Mouse (Mus musculus) lung, postnatal 4 days (tissue): ENCODE results near the gene 0610040J01Rik.
"Not testable (repeated sequence)": the region's sequence is repeated elsewhere in the genome, so short reads cannot be mapped to it uniquely, and the experiment has no call there.

Experiments used
- DNase-seq, 2 experiments: peaks; one replicate each; pipeline ENCODE4 v3.0.0; 2021

0610040J01Rik gene

DNA sequence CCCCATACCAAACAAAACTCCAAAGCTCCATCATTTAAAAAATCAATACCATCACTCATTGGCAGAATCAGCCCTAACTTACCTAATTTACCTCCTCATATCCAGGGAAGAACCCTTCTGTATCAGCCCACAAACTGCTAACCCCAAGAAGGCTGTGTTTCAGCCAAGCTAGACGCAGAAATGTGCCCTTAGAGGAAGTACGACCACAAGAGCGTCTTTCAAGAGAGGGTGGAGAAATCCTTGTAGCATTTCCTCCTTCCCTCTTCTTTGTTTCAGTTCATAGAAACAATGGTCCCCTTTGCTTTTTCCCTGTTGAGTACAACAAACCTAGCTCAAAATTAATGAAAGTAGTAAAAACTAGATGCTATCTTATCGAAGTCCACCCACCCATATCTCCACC is 18.9 kb downstream of the 0610040J01Rik start:
- DNase-seq: no peak

DNA sequence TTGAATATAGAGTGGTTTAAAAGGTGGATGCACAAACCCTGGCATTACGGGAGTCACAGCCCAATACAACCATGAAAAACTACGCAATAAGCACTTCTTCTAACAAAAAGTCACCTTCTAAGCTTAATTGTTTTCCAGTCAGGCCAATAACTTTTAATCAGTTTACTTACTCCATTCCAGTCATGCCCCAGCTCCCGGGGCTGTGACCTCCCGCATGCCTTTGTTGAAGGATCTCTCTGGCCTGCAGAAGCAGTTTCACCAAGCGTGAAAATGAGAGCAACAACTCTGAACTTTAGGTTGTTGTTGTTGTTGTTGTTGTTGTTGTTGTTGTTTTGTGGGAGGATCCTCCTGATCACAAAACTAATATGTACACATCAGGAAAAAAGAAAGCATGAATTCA is 21.8 kb downstream of the 0610040J01Rik start:
- no peak for DNase-seq

DNA sequence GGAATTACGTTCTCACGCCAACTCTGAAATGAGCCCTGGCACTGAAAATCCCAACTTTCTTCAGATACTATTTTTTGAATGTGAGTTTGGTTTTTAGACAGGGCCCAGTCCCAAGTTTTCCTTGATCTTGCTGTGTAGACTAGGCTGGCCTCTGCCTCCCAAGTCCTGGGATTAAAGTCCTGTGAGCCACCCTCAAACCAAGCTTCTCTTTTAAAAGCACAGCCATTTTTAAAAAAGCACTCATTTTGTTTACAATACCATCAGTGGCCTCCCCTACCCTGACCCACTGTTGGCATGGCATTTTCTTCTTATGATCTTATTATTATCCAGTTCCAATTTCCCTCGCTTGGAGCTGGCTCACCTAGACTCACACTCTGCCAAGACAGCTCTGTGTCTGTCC is 22.3 kb downstream of the 0610040J01Rik start:
- DNase-seq: no peak

DNA sequence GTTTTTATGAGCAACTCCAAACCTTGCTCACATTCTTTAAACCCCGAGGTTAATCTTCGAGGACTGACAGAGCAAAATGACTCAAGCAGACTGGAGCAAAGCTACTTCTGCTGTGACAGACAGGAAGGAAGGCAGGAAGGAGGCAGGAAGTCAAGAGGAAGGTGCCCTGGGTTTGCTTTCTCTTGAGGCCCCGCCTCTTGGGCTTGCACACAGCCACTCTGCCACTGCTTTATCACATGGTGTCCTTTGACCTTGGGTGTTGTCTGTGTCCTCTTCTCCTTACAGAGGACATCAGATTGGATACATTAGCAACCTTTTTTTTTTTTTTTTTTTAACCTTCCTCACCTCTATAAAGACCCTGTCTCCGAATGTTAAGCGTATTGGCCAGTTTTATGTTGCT is 25.0 kb downstream of the 0610040J01Rik start:
- no peak for DNase-seq

DNA sequence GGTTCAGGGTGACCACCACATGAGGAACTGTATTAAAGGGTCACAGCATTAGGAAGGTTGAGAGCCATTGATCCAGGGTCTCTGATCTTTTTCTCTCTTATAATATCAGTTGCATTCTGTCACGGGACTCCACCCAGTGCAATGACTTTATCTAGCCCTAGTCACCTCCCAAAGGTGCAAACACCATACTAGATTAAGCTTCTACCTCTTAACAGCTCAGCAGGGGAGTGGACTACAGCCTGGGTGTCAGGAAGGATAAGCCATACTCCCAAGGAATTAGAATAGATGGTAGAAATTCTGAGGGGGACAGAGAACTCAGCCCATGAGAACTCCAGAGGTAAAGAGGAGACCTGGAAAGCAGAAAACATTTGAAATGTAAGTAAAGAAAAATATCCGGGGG is 25.7 kb downstream of the 0610040J01Rik start:
- no peak for DNase-seq

DNA sequence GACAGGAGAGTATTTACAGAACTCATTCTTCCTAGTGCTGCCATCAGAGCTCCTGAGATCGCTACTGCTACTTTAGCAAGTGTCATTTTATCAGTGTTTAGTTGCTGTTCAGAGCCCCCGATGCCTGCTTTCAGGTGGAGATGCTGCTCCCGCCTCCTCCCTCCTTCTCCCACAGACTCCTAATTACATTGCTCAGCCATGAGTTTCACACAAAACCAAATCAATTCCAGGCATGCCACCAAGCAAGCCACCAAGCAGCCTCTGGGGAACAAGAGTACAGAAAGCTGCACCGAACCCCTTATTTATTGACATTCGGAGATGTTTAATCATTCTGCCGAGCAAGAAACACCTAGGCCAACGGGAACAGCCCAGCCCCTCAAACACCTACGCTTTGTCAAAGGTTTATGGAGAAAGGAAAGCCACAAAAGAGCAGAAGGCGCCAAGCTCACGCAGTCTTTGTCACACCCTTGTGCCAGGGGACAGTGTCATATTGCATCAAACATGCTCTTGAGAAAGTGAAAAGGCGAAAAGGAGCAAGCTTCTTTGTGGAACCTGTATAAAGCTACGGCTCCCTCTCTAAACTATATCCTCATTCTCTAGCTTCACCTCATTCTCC is 27.7 kb downstream of the 0610040J01Rik start:
- no peak for DNase-seq

DNA sequence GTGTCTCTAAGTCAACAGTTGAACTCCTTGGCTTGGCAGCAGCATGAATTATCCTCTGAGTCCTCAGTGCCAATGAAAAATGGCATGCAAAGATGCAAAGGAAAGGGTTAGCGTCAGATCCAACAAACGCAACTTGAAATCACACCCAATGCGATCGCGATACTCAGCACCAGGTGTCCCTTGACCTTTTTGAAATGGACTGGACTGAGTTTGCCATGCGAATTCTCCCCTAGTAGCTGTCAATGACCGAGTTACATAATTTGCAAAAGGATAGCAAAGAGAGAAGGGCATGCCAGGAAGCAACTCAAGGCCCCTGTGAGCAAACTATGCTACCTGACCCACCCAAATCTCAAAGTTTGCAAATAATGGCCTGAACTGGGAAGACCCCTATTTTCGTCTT is 34.9 kb downstream of the 0610040J01Rik start:
- DNase-seq: no peak

DNA sequence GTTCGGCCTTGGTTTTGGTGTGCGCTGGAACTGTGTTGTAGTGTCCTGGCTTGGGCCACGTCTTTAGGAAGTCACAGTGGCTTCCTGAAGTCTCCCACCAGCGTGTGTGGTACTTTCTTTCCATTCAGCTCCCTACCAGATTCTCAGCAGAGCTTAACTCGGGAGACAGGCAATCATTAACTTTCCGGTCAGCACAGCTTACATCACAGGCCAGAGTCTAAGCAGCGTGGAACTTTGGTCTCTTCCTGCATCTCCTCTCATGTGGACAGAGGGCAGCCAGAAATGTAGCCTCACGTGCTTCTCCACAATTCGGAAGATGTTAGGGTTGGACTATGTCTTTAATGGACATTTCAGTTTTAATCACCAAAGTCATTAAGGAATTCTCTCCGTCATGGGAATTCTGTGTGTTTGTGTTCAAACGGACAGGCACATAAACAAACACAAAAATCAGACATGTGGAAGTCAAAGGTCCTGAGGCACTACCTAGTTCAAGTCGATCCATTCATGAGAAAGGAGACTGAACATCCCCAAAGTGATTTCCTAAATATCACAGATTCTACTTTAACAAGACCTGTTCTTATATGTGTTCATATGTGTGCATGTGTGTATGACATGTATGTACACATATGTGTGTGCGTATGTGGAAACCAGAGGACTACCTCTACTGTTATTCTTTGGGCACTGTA is 35.5 kb downstream of the 0610040J01Rik start:
- DNase-seq: no peak

DNA sequence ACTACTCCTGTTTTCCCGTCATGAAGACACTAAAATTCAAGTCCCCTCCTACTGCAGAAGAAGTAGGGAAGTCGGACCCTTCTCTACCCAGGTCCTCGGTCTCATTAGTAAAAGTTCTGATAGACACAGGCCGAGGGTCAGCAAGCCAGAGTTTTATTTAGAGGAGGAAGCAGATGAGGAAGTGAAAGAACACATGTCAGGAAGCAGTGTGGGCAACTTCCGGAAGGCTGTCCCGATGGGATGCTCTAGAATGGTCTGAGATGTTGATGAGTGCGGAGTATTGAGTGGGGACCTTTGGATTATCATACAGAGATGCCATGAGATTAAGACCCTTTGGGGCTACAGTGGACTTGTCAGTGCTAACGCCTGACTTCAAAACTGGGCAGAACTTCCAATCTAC is 46.7 kb downstream of the 0610040J01Rik start:
- DNase-seq: no peak

DNA sequence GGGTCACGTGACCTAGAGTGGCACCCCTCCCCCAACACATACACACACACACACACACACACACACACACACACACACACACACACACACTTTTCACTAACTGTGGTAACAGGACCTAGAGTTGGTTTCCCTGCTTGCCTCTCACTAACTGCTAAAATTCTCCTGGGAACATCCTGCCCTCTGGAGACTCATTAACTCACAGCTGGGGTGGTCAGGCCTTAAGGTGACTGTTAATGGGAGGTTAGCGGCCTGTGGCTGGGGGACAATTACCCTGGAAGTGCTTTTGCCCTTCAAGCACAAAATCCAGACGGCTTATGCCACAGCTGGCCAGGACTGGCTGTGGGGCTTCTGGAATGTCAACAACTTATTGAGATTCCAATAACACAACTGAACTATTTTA is 55.3 kb downstream of the 0610040J01Rik start:
- DNase-seq: no peak

DNA sequence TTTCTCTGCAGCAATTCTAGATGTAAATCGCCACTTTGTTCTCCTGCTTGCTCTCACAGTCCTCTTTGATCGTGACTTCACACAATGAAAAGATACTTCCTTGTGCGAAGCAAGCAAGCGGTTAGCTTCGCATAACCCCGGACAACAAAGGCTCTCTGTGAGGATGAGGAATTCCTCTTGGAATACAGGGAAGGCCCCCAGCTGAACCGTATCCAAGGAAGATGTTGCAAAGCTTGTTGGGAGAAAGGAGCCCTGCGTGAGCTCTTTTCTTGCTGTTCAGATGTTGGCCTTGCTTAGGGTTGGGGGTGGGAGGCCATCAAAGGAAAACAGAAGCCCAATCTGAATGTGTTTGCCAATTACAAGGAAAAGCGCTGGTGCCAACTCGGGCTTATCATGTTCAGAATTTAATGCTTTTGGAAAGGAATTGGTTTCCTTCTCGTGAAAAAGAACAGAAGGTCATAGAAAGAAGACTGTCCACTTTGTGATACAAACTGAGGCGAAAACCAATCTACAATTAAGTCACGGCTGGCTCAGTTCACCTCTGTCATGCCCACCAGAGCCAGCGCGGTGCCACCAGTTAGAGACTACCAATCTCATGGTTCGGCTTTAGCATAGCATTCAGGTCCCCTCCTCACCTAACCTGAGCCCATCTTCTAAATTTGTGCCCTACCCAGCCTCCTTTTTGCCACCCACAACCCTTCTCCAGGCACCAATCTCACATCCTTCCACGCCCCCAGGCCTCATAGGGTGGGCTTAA is 60.2 kb downstream of the 0610040J01Rik start:
- no peak for DNase-seq

DNA sequence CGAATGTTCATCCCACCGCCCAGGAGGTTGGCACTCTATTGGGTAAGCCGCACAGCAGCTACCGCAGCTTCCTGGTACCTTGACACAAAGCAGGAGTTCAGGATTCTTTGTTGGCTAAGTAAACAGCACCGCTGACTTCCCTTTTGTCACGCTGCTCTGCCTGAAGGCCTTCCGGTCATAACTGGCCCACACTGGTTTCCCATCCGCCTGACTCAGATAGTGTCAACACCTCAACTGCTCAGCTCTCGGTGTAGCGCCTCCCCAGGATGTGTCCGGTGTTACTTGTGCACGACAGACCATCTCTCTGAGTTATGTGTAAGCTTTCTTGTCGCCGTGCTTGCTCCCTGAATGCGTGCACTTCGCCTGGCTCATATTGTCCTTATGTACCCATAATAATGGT is 62.7 kb downstream of the 0610040J01Rik start:
- DNase-seq: peak; percentile 44 to 52

DNA sequence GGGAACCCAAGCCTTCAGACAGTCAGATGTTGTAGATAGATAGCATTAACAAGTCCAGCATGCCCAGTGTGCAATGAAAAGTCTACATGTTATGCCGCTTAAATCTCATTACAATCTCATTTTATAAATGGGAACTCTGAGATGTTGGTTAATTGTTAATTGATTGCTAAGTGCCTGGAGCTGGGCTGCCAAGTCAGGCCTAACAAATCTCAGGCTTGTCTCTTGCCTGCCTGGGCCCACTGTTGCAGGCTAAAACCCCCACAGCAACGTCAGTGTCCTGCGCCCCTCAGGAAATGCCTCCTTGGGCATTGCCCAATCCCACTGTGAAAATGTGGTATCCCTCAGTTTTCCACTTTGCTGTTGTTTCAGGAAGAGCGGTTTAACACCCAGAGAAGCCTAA is 63.9 kb downstream of the 0610040J01Rik start:
- no peak for DNase-seq

DNA sequence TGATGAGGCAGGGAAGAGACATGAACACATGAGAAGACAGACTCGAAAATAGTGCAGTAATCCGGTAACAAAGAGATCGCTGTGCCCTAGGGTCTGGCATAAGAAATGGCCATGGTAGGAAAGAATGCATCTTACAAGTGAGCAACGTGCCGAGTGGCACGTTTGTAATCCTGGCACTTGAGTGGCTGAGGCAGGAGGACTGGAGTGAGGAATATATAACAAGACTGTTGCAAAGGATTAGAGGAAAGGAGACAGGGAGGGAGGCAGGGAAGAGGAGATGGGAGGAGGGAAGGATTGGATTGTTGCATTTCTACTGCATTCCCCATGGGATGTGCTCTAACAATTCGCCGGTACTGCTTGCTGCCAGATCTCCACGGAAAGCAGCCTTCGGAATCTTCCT is 66.9 kb downstream of the 0610040J01Rik start:
- no peak for DNase-seq

DNA sequence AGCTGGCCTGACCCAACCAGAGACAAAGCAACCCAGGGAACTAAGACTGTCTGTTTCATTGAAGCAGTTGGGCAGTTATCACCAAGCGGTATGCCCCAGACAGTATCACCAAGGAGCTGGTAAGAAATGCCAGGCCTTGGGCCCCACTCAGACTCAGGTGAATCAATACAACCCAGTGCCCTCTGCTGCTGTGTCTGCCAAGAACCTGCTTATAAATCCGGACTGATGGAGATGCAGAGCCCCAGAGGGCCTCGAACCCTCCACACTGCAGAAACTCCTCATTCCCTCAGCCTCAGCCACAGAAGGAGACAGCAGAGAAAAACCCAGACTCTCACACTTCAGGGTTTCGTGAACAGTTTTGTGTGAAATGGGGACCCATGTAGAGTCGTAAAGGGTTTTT is 74.1 kb downstream of the 0610040J01Rik start:
- DNase-seq: no peak

DNA sequence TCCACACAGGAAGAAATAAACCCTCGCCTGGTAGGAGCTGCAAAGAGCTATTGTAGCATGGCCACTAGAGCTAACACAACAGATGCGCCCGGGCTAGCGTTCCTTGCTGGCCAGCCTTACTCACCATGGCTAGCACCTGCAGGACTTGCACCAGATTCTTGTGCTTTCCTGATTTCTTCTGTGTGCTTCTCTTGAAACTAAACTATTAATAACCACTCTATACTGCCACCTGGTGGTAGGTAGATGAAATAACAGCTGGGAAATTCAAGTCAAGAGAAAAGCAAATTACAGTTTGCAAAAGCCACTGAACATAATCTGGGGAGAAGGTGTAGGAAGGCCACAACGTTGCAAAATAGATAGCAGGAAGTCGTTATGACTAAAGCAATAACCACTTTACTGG is 74.5 kb downstream of the 0610040J01Rik start:
- DNase-seq: peak in 1 of 2 experiments; percentile 15

DNA sequence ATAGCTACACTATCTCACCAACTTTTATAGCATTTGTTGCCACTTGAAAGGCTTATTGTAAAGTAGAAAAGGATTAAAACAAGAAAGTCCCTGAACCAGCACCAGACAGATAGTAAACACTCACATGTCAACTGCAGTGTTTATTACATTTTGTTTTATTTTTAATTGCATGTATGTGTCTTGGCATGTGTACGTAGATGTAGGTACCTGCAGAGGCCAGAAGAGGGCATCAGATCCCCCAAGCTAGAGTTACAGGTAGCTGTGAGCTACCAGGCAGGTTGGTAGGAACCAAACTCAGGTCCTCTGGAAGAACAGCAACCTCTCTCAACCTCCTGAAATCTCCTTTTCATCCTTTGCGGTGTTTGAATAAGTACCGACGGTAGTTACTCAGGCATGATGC is 74.9 kb downstream of the 0610040J01Rik start:
- DNase-seq: no peak

DNA sequence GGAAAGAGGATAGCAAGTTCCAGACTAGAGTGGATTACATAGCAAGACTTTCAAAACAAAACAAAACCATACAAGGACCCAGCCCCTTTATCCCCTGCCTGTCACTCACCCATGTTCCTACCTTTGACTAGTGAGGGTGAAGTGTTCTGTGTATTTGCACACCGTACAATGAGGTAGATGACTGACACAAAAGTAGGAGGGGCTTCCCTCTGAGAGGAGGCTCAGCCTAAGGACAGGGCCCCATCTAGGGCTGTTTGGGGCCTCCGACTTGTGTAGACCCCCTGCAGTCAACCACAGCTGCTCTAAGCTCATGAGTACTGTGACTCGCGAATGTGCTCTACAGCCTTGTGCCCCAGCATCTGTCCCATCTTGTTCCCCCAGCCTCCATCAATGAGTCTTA is 79.1 kb downstream of the 0610040J01Rik start:
- DNase-seq: no peak

DNA sequence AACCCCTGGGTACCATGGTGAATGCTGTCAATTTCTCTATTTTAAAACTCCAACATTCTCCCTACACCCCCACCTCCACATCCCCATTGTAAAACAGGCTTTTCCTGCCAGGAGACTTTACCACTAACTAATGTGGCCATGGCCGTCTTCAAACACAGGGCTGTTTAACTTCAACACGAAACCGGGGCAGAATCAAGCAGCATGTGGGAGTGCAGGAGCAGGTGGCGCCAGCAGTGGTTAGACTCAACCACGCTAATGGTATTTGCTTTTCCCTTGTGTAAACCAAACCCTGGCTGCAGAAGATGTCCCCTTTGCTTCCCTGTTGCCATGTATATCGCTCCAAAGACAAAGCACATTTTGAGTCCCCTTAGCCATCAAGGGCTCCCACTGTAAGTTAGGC is 79.7 kb downstream of the 0610040J01Rik start:
- no peak for DNase-seq

DNA sequence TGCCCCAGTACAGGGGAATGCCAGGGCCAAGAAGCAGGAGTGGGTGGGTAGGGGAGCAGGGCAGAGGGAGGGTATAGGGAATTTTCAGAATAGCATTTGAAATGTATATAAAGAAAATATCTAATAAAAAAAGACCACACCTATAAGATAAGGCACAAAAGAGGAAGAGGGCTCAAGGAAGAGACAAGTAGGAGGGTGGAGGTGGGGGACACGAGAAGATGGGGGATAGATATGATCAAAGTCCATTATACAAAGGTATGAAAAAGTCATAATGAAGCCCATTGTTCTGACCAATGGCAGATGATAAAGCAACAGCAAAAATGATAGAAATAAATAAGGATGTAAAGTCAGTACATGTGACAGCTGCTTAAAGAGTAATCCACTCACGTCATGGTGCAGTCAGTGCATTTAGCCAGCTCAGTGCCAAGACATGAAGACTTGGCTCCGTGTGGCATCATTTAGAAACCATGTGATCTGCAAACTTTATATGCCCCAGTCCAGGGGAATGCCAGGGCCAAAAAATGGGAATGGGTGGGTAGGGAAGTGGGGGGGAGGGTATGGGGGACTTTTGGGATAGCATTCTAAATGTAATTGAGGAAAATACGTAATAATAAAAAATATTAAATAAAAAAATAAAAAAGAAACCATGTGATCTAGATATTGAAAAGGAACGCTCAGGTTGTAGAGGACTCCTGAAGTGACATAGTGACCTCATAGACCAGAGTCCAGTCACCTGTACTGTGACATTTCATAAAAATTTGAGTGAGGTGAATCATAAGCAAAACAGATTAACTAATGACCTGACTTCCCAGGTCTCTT is 85.0 kb downstream of the 0610040J01Rik start:
- DNase-seq: not testable (repeated sequence)

DNA sequence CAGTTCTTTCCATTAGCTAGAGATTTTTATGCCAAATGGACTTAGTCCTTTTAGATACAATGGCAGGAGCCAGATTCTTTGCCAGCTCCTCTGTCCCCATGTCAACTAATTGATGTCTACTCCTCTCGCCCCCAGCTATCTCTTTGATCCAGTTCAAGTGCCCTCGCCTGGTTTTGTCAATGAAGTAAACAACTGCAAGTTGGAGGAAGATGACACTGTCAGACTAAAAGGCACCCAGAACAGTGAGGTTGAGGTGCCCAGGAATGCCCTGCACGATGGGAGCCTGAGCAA is 85.6 kb downstream of the 0610040J01Rik start:
- no peak for DNase-seq

DNA sequence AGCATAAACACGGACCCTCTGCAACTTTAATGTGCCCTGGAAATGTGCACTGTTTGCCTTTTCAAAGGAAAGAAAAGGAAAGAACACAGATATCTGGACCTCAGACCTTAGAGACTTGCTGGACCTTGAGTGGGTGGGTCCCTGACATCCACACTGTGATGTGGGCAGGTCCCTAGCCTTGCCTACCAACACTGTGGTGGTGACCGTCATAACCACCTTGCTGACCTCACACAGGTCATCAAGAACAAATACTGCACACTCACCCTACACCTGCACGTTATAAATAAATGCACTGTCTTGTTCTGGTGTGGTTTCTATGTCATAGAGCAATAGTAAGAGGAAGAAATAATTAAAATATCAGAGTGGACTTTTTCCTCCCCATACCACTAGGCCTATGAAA is 91.2 kb downstream of the 0610040J01Rik start:
- no peak for DNase-seq
